Mouse (Mus musculus) cerebellum, adult 2 months (tissue): ENCODE data around the gene M1ap.

ENCODE experiments used
- CTCF ChIP-seq: fragments of 200-500 bp; IDR thresholded peaks from 2 replicates; pipeline ENCODE4 v1.5.1; 2011; ENCODE audit warnings: low read depth, mild to moderate bottlenecking, control low read depth, low read length, moderate library complexity, borderline replicate concordance; ENCODE audit not compliant: insufficient read depth
- POLR2A ChIP-seq: fragments of 200-500 bp; IDR thresholded peaks from 2 replicates; pipeline ENCODE4 v1.6.1; 2011; ENCODE audit warnings: low read length, control low read depth, borderline replicate concordance; ENCODE audit not compliant: insufficient read depth

DNA sequence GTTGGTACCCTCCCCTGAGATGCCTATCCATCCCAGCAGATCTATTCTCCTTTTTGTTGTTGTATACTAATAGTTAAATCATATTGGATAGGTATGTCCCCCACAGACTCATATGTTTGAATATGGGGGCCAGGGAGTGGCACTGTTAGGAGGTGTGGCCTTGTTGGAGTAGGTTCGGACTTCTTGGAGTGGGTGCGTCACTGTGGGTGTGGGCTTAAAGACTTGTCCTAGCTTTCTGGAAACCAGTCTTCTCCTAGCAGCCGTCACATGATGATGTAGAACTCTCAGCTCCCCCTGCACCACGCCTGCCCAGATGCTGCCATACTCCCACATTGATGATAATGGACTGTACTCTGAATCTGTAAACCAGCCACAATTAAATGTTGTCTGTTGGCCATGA lies 48.5 kb upstream of the M1ap start:
- TF ChIP-seq POLR2A (no peak), CTCF (no peak)
